Mouse (Mus musculus) limb, embryonic 14.5 days (tissue): Measurements from ENCODE around the gene Lsr. TPM values are rescaled to one million over a fixed set of nuclear protein-coding genes. Genes with fewer than 3 reads are reported as not detected.

Source experiments
- ATAC-seq: fragments of 200-750 bp; cut with Nextera tagmentation; 2 replicates; pipeline ENCODE4 v1.8.0; 2017; ENCODE audit warnings: low read depth, moderate number of reproducible peaks, moderate TSS enrichment; ENCODE audit not compliant: low FRiP score
- DNase-seq: peaks from one replicate; pipeline ENCODE4 v3.0.0-alpha.2; 2015; ENCODE audit warnings: low spot score
- H3K27ac ChIP-seq: fragments of 300-500 bp; sonication (generic); replicated peaks from 2 replicates; pipeline ENCODE4 v1.5.1; 2014; ENCODE audit warnings: low read depth, mild to moderate bottlenecking, low read length, moderate library complexity, mixed read lengths
- H3K27me3 ChIP-seq: fragments of 300-500 bp; sonication (generic); 2 replicates; pipeline ENCODE4 v1.6.1; 2014; ENCODE audit warnings: low read length, mixed read lengths; ENCODE audit not compliant: control insufficient read depth, insufficient read depth
- H3K36me3 ChIP-seq: fragments of 300-500 bp; sonication (generic); 2 replicates; pipeline ENCODE4 v1.6.1; 2014; ENCODE audit warnings: mild to moderate bottlenecking, low read length, moderate library complexity, mixed read lengths; ENCODE audit not compliant: control insufficient read depth, insufficient read depth
- H3K4me1 ChIP-seq: fragments of 300-500 bp; sonication (generic); 2 replicates; pipeline ENCODE4 v1.6.1; 2014; ENCODE audit warnings: antibody characterized with exemption, low read length, mixed read lengths; ENCODE audit not compliant: control insufficient read depth, insufficient read depth
- H3K4me2 ChIP-seq: fragments of 300-500 bp; sonication (generic); replicated peaks from 2 replicates; pipeline ENCODE4 v1.6.1; 2014; ENCODE audit warnings: low read depth, mild to moderate bottlenecking, low read length, moderate library complexity; ENCODE audit not compliant: severe bottlenecking
- H3K4me3 ChIP-seq: fragments of 300-500 bp; sonication (generic); replicated peaks from 2 replicates; pipeline ENCODE4 v1.5.1; 2014; ENCODE audit warnings: low read length
- H3K9ac ChIP-seq: fragments of 300-500 bp; sonication (generic); 2 replicates; pipeline ENCODE4 v1.6.1; 2014; ENCODE audit warnings: mild to moderate bottlenecking, low read depth, low read length, moderate library complexity; ENCODE audit not compliant: severe bottlenecking
- H3K9me3 ChIP-seq: fragments of 300-500 bp; sonication (generic); 2 replicates; pipeline ENCODE4 v1.6.1; 2016; ENCODE audit warnings: low read length; ENCODE audit not compliant: control insufficient read depth
- POLR2A ChIP-seq: fragments of 200-500 bp; IDR thresholded peaks from 2 replicates; pipeline ENCODE4 v1.8.0; 2012; ENCODE audit warnings: inconsistent platforms, mild to moderate bottlenecking, moderate library complexity, borderline replicate concordance; ENCODE audit not compliant: insufficient read depth, insufficient read length; ENCODE audit errors: extremely low read depth
- WGBS: fragments of 180-500 bp; shearing (Covaris S2); extraction: QIAGEN DNeasy Blood & Tissue Kit; methylation state at CpG from one replicate; pipeline ENCODE4 v1.1.7; 2014; 5-methylcytosine and 5-hydroxymethylcytosine counted together
- polyA plus RNA-seq, 2 experiments: library from polyadenylated mRNA; depleted of rRNA in 1 of 2; stranded (reverse) in 1 of 2; unstranded in 1 of 2; fragments of >200 nt; fragmentation: Nextera tagmentation in 1 of 2; extraction: Ambion mirVana in 1 of 2; gene quantifications; 2 replicates each; pipeline versions ENCODE4 v1.2.1 to v1.2.3; 2012 to 2014

The Lsr gene
- polyA plus RNA-seq (2012; rRNA removed): 24.3 and 32.3 TPM in 2 replicates
- polyA plus RNA-seq (2014; fragmentation: Nextera tagmentation; extraction: Ambion mirVana): 29.4 and 29.9 TPM in 2 replicates

GRCm38 (mm10) chr7:30973251-30973500 lies at the start of gene Lsr:
Lsr (minus strand) TSS chr7:30973464.
- TF ChIP-seq POLR2A: no peak
- peak; percentile 70; the same call in 1 of the 2 replicates for ATAC-seq
- Histone ChIP-seq H3K9ac (peak within 1 kb of the TSS; percentile 41), H3K27me3 (peaks cover 11% of the 10 kb centered on the region), H3K4me2 (peak within 1 kb of the TSS; percentile 58), H3K36me3 (no peaks in the 10 kb centered on the region), H3K27ac (no peak within 1 kb of the TSS), H3K4me3 (peak within 1 kb of the TSS; percentile 45), H3K9me3 (no peaks in the 10 kb centered on the region), H3K4me1 (peaks cover 7% of the 10 kb centered on the region; the same call in 1 of the 2 replicates)
- under 1% methylated on average over 18 of the region's 19 CpGs for WGBS
- DNase-seq: no peak

- TF ChIP-seq POLR2A: no peak
- peak; percentile 76; the same call in 1 of the 2 replicates for ATAC-seq
- H3K27me3 ChIP-seq: no peaks in the 10 kb centered on the region
- no peak overlapping the region for H3K9ac ChIP-seq
- H3K36me3 ChIP-seq: no peaks in the 10 kb centered on the region
- peak overlapping the region; percentile 8; the same call in 1 of the 2 replicates for H3K27ac ChIP-seq
- H3K4me2 ChIP-seq: no peak overlapping the region
- H3K9me3 ChIP-seq: no peaks in the 10 kb centered on the region
- WGBS: 29% methylated on average over 10 of the region's 10 CpGs
- DNase-seq: peak; percentile 84
- H3K4me3 ChIP-seq: no peak overlapping the region
- peaks cover 5% of the 10 kb centered on the region; the same call in 1 of the 2 replicates for H3K4me1 ChIP-seq
Measured at GRCm38 (mm10) chr7:31017104-31017901, 44.0 kb upstream of the Lsr start.

GRCm38 (mm10) chr7:31012971-31013370 lies 39.7 kb upstream of the Lsr start:
- no peak overlapping the region for H3K9ac ChIP-seq
- no peaks in the 10 kb centered on the region for H3K36me3 ChIP-seq
- no peak overlapping the region for H3K4me2 ChIP-seq
- no peak overlapping the region for H3K27ac ChIP-seq
- WGBS: 85% methylated on average over 5 of the region's 5 CpGs
- H3K4me3 ChIP-seq: no peak overlapping the region
- H3K4me1 ChIP-seq: peaks cover 5% of the 10 kb centered on the region; the same call in 1 of the 2 replicates
- no peaks in the 10 kb centered on the region for H3K9me3 ChIP-seq
- no peak for ATAC-seq
- H3K27me3 ChIP-seq: no peaks in the 10 kb centered on the region
- DNase-seq: no peak
- TF ChIP-seq POLR2A: no peak

- H3K4me1 ChIP-seq: no peaks in the 10 kb centered on the region
- no peaks in the 10 kb centered on the region for H3K27me3 ChIP-seq
- H3K9me3 ChIP-seq: no peaks in the 10 kb centered on the region
- no peak overlapping the region for H3K27ac ChIP-seq
- H3K4me3 ChIP-seq: no peak overlapping the region
- WGBS: 19% methylated on average over 3 of the region's 3 CpGs
- DNase-seq: no peak
- H3K36me3 ChIP-seq: no peaks in the 10 kb centered on the region
- TF ChIP-seq POLR2A: no peak
- no peak overlapping the region for H3K9ac ChIP-seq
- H3K4me2 ChIP-seq: no peak overlapping the region
- no peak for ATAC-seq
Measured at GRCm38 (mm10) chr7:31008889-31009288, 35.6 kb upstream of the Lsr start.

GRCm38 (mm10) chr7:31008175-31008574 lies 34.9 kb upstream of the Lsr start:
- ATAC-seq: peak; percentile 32; the same call in 1 of the 2 replicates

More at GRCm38 (mm10) chr7:31008175-31008574, 34.9 kb upstream of the Lsr start:
- H3K9me3 ChIP-seq: no peaks in the 10 kb centered on the region
- H3K4me1 ChIP-seq: no peaks in the 10 kb centered on the region
- H3K4me3 ChIP-seq: no peak overlapping the region
- H3K27me3 ChIP-seq: no peaks in the 10 kb centered on the region
- TF ChIP-seq POLR2A: no peak
- no peak for DNase-seq
- no peak overlapping the region for H3K4me2 ChIP-seq
- H3K36me3 ChIP-seq: no peaks in the 10 kb centered on the region
- 70% methylated on average over 1 of the region's 1 CpGs for WGBS
- H3K9ac ChIP-seq: no peak overlapping the region
- H3K27ac ChIP-seq: no peak overlapping the region
